Mouse (Mus musculus): ENCODE results near the gene Msh5. TPM values are rescaled to one million over a fixed set of nuclear protein-coding genes. Genes with fewer than 3 reads are reported as not detected.

Gene Msh5
- polyA plus RNA-seq, 1 experiment from 2014 or later = 1.8 TPM

- Histone ChIP-seq H3K4me3 (ENCODE audit: low read length) (peak overlapping the region; percentile 8; the same call in 1 of the 2 replicates), H3K4me2 (ENCODE audit: low read length) (peak overlapping the region; percentile 45), H3K4me1 (ENCODE audit: control insufficient read depth, insufficient read depth, low read depth, low read length) (peaks cover 10% of the 10 kb centered on the region), H3K27ac (ENCODE audit: low read depth, low read length) (no peak overlapping the region), H3K27me3 (replicated peaks; ENCODE audit: control insufficient read depth, insufficient read depth, low read length) (no peaks in the 10 kb centered on the region), H3K9me3 (ENCODE audit: control insufficient read depth, low read length) (no peaks in the 10 kb centered on the region), H3K9ac (ENCODE audit: low read depth, low read length) (peak overlapping the region; percentile 36), H3K36me3 (ENCODE audit: control insufficient read depth, insufficient read depth, low read length) (no peaks in the 10 kb centered on the region)
- WGBS = 23% methylated on average over 19 of the region's 19 CpGs
- ATAC-seq = peak; percentile 53
These were observed 16.6 kb downstream of the Msh5 start for GRCm38 (mm10) chr17:35029691-35030532.

GRCm38 (mm10) chr17:35028315-35028714 lies 18.2 kb downstream of the Msh5 start:
- no peaks in the 10 kb centered on the region for H3K9me3 ChIP-seq (ENCODE audit: control insufficient read depth, low read length)
- no peak overlapping the region for H3K27ac ChIP-seq (ENCODE audit: low read depth, low read length)
- H3K4me1 ChIP-seq (ENCODE audit: control insufficient read depth, insufficient read depth, low read depth, low read length) = peaks cover 10% of the 10 kb centered on the region
- no peak for ATAC-seq
- H3K36me3 ChIP-seq (ENCODE audit: control insufficient read depth, insufficient read depth, low read length) = no peaks in the 10 kb centered on the region
- no peaks in the 10 kb centered on the region for H3K27me3 ChIP-seq (replicated peaks; ENCODE audit: control insufficient read depth, insufficient read depth, low read length)
- 94% methylated on average over 2 of the region's 2 CpGs for WGBS
- H3K4me2 ChIP-seq (ENCODE audit: low read length) = no peak overlapping the region
- H3K9ac ChIP-seq (ENCODE audit: low read depth, low read length) = no peak overlapping the region
- H3K4me3 ChIP-seq (ENCODE audit: low read length) = no peak overlapping the region

- Histone ChIP-seq H3K36me3 (ENCODE audit: control insufficient read depth, insufficient read depth, low read length) (no peaks in the 10 kb centered on the region), H3K9ac (ENCODE audit: low read depth, low read length) (no peak within 1 kb of the TSS), H3K27me3 (replicated peaks; ENCODE audit: control insufficient read depth, insufficient read depth, low read length) (no peaks in the 10 kb centered on the region), H3K4me3 (ENCODE audit: low read length) (no peak within 1 kb of the TSS), H3K27ac (ENCODE audit: low read depth, low read length) (peak within 1 kb of the TSS; percentile 59), H3K4me2 (ENCODE audit: low read length) (peak within 1 kb of the TSS; percentile 12), H3K9me3 (ENCODE audit: control insufficient read depth, low read length) (no peaks in the 10 kb centered on the region), H3K4me1 (ENCODE audit: control insufficient read depth, insufficient read depth, low read depth, low read length) (peaks cover 10% of the 10 kb centered on the region)
- ATAC-seq = peak; percentile 67
- WGBS = 33% methylated on average over 13 of the region's 13 CpGs
These were observed 19.1 kb downstream of the Msh5 start, which contains the start of gene Sapcd1 for GRCm38 (mm10) chr17:35027277-35028068. TSS of gene Sapcd1 (minus strand) at chr17:35028016.

- Histone ChIP-seq H3K4me3 (ENCODE audit: low read length) (no peak overlapping the region), H3K27me3 (replicated peaks; ENCODE audit: control insufficient read depth, insufficient read depth, low read length) (no peaks in the 10 kb centered on the region), H3K4me2 (ENCODE audit: low read length) (no peak overlapping the region), H3K4me1 (ENCODE audit: control insufficient read depth, insufficient read depth, low read depth, low read length) (peaks cover 15% of the 10 kb centered on the region), H3K36me3 (ENCODE audit: control insufficient read depth, insufficient read depth, low read length) (no peaks in the 10 kb centered on the region), H3K9ac (ENCODE audit: low read depth, low read length) (no peak overlapping the region), H3K9me3 (ENCODE audit: control insufficient read depth, low read length) (no peaks in the 10 kb centered on the region), H3K27ac (ENCODE audit: low read depth, low read length) (no peak overlapping the region; the same call in 1 of the 2 replicates)
- WGBS = 73% methylated on average over 5 of the region's 5 CpGs
- no peak for ATAC-seq
These were observed 20.3 kb downstream of the Msh5 start for GRCm38 (mm10) chr17:35026206-35026605.

- H3K9ac ChIP-seq (ENCODE audit: low read depth, low read length) = no peak overlapping the region
- no peak overlapping the region for H3K4me2 ChIP-seq (ENCODE audit: low read length)
- WGBS = 59% methylated on average over 7 of the region's 10 CpGs
- no peak overlapping the region for H3K27ac ChIP-seq (ENCODE audit: low read depth, low read length)
- peaks cover 13% of the 10 kb centered on the region for H3K4me1 ChIP-seq (ENCODE audit: control insufficient read depth, insufficient read depth, low read depth, low read length)
- no peak for ATAC-seq
- no peaks in the 10 kb centered on the region for H3K36me3 ChIP-seq (ENCODE audit: control insufficient read depth, insufficient read depth, low read length)
- no peaks in the 10 kb centered on the region for H3K9me3 ChIP-seq (ENCODE audit: control insufficient read depth, low read length)
- H3K4me3 ChIP-seq (ENCODE audit: low read length) = no peak overlapping the region
- H3K27me3 ChIP-seq (replicated peaks; ENCODE audit: control insufficient read depth, insufficient read depth, low read length) = no peaks in the 10 kb centered on the region
These were observed 21.7 kb downstream of the Msh5 start for GRCm38 (mm10) chr17:35024691-35025488.

- Histone ChIP-seq H3K4me1 (ENCODE audit: control insufficient read depth, insufficient read depth, low read depth, low read length) (peaks cover 11% of the 10 kb centered on the region), H3K4me3 (ENCODE audit: low read length) (no peak overlapping the region), H3K36me3 (ENCODE audit: control insufficient read depth, insufficient read depth, low read length) (no peaks in the 10 kb centered on the region), H3K9ac (ENCODE audit: low read depth, low read length) (no peak overlapping the region), H3K27me3 (replicated peaks; ENCODE audit: control insufficient read depth, insufficient read depth, low read length) (no peaks in the 10 kb centered on the region), H3K27ac (ENCODE audit: low read depth, low read length) (no peak overlapping the region), H3K4me2 (ENCODE audit: low read length) (no peak overlapping the region), H3K9me3 (ENCODE audit: control insufficient read depth, low read length) (no peaks in the 10 kb centered on the region)
- ATAC-seq = no peak
- 75% methylated on average over 13 of the region's 13 CpGs for whole genome bisulfite sequencing
These were observed 22.3 kb downstream of the Msh5 start for GRCm38 (mm10) chr17:35024261-35024660.

- WGBS = 80% methylated on average over 4 of the region's 4 CpGs
These were observed 22.8 kb downstream of the Msh5 start for GRCm38 (mm10) chr17:35023756-35024155.

GRCm38 (mm10) chr17:35023221-35023620 lies 23.3 kb downstream of the Msh5 start:
- H3K27me3 ChIP-seq (replicated peaks; ENCODE audit: control insufficient read depth, insufficient read depth, low read length) = no peaks in the 10 kb centered on the region
- H3K4me1 ChIP-seq (ENCODE audit: control insufficient read depth, insufficient read depth, low read depth, low read length) = peaks cover 11% of the 10 kb centered on the region
- no peak overlapping the region for H3K4me2 ChIP-seq (ENCODE audit: low read length)
- H3K9me3 ChIP-seq (ENCODE audit: control insufficient read depth, low read length) = no peaks in the 10 kb centered on the region
- no peak overlapping the region for H3K27ac ChIP-seq (ENCODE audit: low read depth, low read length)
- no peak overlapping the region for H3K4me3 ChIP-seq (ENCODE audit: low read length)
- no peak for ATAC-seq
- no peaks in the 10 kb centered on the region for H3K36me3 ChIP-seq (ENCODE audit: control insufficient read depth, insufficient read depth, low read length)
- no peak overlapping the region for H3K9ac ChIP-seq (ENCODE audit: low read depth, low read length)
- 90% methylated on average over 5 of the region's 5 CpGs for WGBS

More at GRCm38 (mm10) chr17:35023756-35024155, 22.8 kb downstream of the Msh5 start:
- H3K27ac ChIP-seq (ENCODE audit: low read depth, low read length) = no peak overlapping the region
- no peaks in the 10 kb centered on the region for H3K27me3 ChIP-seq (replicated peaks; ENCODE audit: control insufficient read depth, insufficient read depth, low read length)
- H3K4me1 ChIP-seq (ENCODE audit: control insufficient read depth, insufficient read depth, low read depth, low read length) = peaks cover 11% of the 10 kb centered on the region
- H3K4me3 ChIP-seq (ENCODE audit: low read length) = no peak overlapping the region
- H3K36me3 ChIP-seq (ENCODE audit: control insufficient read depth, insufficient read depth, low read length) = no peaks in the 10 kb centered on the region
- H3K9me3 ChIP-seq (ENCODE audit: control insufficient read depth, low read length) = no peaks in the 10 kb centered on the region
- no peak for ATAC-seq
- H3K9ac ChIP-seq (ENCODE audit: low read depth, low read length) = no peak overlapping the region
- H3K4me2 ChIP-seq (ENCODE audit: low read length) = no peak overlapping the region

Measured in hindbrain, embryonic 16.5 days (tissue).